Mouse (Mus musculus) gastrocnemius, postnatal 36 days (tissue): ENCODE data around the gene Pfas. TPM values are rescaled to one million over a fixed set of nuclear protein-coding genes. Genes with fewer than 3 reads are reported as not detected.
A peak's percentile ranks its signal among the peaks of the same experiment; 100 is the strongest.

Experiments
- DNase-seq, 2 experiments: peaks; one replicate each; pipeline ENCODE4 v3.0.0; 2022
- intact Hi-C: fragments of 180-260 bp; cut with DNase I; formaldehyde crosslinking; loops from one replicate; pipeline ENCODE4 v1.15.1; 2025
- long read RNA-seq, 2 experiments: library from polyadenylated mRNA; stranded (forward); transcript quantifications; one replicate each; pipeline ENCODE4 v2.0.0; 2021
- total RNA-seq, 2 experiments: library from RNA; stranded (reverse); gene quantifications; 2 replicates each; pipeline ENCODE4 v1.2.3; 2021

The Pfas gene
- 1 to 10 TPM; 5.1 to 6.6 TPM for total RNA-seq
- long read RNA-seq, experiment 1: 0 reads
- long read RNA-seq, experiment 2, partial matches to known transcripts: 0 of 3 reads
- long read RNA-seq, experiment 2, other reads (novel, unspliced or antisense): 3 of 3 reads

DNA sequence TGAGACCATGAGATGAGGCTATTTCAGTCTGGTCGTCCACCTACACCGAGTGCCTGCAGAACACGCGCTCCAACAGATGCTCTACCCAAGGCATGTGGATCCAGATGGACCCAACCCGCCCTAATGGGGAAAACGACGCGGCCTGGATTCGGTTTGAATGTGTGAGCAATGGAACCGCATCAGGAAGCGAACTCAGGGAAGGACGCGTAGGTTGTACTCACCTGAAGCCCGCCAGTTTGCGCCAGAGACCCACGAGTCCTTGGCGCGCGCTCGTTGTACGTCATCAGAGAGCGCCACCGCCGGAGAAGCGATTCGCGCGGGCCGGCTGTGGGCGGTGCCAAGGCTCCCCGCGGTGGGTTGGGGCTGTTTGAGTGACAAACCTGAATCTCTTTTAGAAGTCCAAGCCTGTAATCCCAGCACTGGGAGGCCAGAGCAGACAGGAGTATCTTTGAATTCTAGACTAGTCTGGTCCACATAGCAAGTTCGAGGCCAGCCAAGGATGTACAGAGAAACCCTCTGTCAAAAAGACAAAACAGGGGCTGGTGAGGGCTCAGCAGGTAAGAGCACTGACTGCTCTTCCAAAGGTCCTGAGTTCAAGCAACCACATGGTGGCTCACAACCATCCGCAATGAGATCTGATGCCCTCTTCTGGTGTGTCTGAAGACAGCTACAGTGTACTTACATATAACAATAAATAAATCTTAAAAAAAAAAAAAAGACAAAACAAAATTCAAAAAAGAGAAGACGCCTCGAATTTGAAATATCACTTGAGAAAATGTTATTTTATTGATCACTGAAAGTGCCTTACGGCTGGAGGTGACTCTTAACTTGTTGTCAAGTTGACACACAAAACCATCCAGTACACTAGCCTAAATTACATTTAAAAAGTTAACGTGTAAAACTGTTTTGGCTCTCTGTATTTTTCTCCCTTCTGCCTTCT, at the start of gene Pfas:
Gene Pfas (minus strand): TSS at position 279 of the 940 bp plus-strand sequence.
- DNase-seq: peak; percentile 75 to 76
- intact Hi-C loops: no loop called here

DNA sequence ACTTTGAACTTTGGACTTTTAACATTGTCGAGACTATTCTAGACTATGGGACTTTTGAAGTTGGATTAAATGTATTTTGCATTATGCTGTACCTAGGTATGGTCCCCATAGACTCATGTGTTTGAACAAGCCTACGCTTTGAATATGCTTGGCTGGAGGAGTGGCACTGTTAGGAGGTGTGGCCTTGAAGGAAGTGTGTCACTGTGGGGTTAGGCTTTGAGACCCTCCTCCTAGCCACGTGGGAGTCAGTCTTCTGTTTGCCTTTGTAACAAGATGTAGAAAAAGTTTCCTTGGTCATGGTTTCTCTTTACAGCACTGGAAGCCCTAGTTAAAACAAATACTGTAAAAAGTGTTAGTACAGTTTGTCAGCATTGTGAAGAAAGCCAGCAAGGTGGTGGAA, 45.6 kb upstream of the Pfas start:
- no peak for DNase-seq
- intact Hi-C loops: no loop called here

DNA sequence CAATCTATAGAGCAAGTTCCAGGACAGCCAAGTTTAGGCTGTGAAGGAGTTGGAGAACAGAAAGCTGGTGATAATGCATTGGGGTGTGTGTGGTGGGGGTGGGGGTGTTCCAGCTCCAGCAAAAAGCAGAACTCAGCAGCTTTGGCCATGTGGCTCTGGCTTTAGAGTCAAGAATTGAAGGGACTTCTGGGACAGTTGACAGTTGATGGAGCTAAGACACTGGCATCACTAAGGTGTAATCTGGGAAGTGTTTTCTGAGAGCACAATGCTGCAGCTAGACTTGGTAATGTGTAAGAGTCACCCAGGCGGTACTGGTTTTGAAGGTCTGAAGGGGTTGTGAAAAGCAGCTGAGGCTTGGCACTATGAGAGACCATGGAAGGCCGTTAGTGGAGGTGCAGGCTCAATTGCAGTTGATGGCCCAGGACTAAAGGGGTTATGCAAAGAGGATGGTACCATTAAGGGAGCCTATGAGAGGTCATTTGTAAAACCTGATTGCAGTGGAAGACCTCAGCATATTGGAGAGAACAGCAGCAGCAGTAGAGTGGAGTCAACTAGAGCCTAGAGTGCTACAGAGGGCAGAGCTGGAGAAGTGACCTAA, 44.7 kb upstream of the Pfas start:
- no peak for DNase-seq
- intact Hi-C loops: no loop called here

DNA sequence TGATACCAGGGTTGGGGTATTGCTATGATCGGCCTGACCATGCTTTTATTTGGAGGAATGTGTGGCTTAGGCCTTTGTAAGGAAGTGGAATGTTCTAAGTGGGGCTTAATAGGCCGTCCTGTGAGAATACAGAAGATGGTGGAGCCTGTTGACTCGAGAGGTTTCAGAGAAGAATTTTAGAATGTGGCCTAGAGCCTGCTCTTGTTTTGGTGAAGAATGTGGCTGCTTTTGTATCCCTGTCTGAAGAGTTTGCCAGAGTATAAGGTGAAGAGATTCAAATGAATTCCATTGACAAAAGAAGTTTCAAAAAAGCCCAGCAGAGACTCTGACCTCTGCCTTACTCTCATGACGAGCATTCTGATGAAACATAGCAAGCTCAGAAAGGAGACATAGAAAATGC, 43.5 kb upstream of the Pfas start:
- intact Hi-C loops: no loop called here
- DNase-seq: no peak

DNA sequence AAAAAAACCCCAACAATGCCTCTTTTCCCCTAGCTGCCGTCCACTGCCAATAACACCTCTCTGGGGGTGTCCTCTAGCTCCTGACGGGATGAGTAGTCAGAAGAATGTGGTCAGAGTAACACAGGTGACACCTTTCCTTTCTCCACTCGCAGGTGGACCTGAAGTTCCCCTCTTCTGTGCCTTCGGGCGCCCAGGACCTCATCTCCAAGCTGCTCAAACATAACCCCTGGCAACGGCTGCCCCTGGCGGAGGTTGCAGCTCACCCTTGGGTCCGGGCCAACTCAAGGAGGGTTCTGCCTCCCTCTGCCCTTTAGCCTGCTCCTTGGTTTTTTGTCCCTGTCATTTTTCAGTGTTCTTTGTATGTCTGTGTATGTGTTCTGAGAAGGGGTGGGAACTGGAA, 42.5 kb upstream of the Pfas start:
- intact Hi-C loops: no loop called here
- DNase-seq: no peak

DNA sequence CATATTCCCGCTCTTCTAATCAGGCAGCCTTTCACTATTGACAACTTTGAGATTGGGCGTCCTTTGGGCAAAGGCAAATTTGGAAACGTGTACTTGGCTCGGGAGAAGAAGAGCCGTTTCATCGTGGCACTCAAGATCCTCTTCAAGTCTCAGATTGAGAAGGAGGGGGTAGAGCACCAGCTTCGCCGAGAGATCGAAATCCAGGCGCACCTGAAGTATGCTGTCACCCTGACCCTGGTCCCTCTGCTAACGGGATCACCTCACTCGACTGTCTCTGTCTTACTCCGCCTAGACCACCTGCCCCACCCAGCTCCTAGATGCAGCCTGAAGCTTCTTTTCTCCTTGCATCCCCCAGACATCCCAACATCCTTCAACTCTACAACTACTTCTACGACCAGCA, 39.9 kb upstream of the Pfas start:
- DNase-seq: no peak
- intact Hi-C loops: loop anchor here (10.0 kb wide), 1 partner anchor 187 kb away; the partner anchor contains the start of gene Gucy2e

DNA sequence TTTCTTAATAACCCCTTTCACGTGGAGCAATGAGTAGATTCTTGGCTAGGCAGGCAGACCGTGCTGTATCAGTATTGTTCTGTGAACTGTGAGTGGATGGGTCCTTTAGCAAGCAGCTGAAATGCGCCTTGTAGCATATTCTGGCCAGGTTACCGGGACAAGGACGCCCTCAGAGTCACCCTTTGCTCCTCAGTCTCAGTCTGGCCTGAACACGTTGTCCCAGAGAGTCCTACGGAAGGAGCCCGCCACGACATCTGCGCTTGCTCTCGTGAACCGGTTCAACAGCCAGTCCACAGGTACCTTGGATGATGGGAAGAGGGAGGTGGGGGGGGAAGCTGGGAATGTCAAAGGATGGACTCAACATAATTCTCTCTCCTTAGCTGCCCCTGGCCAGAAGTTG, 39.3 kb upstream of the Pfas start:
- DNase-seq: no peak
- intact Hi-C loops: loop anchor here (10.0 kb wide), 1 partner anchor 187 kb away; the partner anchor contains the start of gene Gucy2e

DNA sequence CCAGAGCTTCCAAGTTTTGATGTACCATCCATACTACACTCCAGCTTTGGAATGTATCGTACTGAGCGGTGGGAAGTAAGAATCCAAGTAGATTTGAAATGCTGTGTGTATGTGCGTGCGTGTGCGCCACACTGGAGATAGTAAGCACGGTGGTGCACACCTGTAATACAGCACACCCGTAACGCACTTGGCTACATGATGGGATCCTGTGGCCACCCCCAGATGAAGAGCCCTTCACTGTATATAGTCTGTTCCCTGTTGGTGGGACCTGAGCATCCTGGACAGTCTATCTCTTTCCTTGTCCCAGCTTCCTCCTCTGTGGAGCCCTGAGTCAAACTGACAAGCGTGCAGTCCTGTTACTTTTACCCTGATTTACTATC, 38.1 kb upstream of the Pfas start:
- no peak for DNase-seq
- intact Hi-C loops: loop anchor here (10.0 kb wide), 1 partner anchor 188 kb away; the partner anchor contains the start of gene Gucy2e

DNA sequence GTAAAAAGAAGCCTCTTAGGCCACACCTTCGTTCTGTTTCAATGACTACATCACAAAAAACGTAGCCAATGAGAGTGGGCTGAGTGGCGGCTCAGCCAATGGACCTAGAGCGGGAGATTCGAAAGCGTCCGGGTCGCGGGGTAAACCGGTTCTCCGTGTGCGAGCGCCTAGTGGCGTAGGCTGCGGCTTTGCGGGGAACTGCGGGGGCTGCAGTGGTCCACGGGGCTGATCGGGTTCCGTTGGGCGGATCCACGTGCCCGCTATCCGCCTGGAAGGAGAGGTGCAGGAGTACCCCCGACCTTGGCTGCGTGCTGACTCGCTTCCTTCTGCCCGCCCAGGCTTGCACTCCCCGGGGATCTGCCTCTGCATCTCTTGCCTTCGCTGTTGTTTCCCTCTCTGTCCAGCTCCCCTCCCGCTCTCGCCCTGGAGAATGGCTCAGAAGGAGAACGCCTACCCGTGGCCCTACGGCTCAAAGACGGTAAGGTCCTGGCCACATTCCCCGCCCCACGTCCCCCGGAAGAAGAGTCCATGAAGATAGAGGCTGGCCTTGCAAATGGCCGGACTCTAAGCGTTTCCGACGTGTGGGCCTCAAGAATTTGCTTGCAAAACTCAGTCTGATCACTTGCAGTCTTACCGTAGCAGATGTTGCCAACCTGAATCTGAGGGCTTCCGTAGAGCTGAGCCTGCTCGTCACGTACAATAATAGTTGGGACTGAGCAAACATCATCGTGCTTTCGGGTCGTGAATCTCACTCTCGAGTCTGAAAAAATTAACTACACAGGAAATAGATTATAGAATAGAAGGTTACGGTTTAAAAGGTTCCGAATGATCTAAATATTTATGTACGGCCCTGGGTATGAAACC, 37.5 kb upstream of the Pfas start, which contains the start of gene Aurkb:
Gene Aurkb (plus strand): TSS at position 117 of the 864 bp plus-strand sequence.
- intact Hi-C loops: loop anchor here (10.0 kb wide), 1 partner anchor 189 kb away; the partner anchor contains the start of gene Gucy2e
- peak; percentile 55 to 80 for DNase-seq

DNA sequence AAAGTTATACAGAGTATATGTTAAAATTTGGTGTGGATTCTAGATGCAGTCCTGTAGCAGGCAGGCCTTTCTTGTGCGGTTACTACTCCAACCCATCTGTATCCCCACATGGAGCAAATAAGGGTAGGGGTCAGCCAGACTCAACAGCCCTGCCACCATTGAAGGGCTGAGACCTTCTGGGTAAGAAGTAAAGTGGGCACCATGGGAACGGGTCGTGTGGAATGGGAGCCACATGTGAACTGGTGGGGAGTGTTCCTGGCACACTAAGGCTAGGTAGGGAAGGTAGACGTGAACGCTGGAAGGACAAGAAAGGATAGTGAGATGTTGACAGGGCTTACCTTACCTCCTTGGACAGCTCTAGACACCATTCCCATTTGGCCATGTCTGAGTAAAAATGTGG, 29.9 kb upstream of the Pfas start:
- intact Hi-C loops: no loop called here
- DNase-seq: no peak

DNA sequence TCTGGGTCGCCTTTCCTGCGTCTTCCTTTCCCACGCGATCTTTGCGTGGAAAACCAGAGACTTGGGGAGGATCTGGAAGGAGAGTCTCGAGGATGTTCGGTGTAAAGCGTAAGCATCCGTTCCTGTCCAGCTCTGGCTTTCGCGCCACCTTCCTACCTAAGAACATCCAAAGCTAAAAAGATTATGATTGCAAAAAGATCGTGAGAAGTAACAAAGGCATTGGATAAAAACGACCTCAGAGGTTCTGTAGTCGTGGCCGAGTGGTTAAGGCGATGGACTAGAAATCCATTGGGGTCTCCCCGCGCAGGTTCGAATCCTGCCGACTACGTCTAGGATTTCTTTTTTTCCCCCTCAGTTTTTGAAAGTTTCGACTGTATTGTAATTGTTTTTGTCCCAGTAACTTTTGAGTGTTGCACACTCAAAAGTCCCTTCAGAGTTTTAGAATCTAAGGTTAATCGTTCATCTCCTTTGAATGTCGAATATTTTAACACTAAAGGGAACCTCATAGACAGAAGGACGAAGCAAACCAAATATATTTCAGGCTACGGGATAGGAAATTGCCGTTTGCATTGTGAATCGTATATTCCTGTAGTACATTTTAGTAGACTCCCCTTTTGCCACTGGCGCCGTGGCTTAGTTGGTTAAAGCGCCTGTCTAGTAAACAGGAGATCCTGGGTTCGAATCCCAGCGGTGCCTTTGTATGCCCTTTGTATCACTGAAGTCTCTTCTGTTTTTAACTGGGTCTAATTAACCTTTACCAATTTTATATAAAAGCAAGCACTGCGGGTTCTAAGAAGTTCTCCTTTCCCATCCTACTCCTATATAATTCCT, 29.2 kb upstream of the Pfas start:
- intact Hi-C loops: loop anchor here (2.0 kb wide), 1 partner anchor 133 kb away; no protein-coding TSS in a partner anchor
- peak; percentile 66 to 72 for DNase-seq

DNA sequence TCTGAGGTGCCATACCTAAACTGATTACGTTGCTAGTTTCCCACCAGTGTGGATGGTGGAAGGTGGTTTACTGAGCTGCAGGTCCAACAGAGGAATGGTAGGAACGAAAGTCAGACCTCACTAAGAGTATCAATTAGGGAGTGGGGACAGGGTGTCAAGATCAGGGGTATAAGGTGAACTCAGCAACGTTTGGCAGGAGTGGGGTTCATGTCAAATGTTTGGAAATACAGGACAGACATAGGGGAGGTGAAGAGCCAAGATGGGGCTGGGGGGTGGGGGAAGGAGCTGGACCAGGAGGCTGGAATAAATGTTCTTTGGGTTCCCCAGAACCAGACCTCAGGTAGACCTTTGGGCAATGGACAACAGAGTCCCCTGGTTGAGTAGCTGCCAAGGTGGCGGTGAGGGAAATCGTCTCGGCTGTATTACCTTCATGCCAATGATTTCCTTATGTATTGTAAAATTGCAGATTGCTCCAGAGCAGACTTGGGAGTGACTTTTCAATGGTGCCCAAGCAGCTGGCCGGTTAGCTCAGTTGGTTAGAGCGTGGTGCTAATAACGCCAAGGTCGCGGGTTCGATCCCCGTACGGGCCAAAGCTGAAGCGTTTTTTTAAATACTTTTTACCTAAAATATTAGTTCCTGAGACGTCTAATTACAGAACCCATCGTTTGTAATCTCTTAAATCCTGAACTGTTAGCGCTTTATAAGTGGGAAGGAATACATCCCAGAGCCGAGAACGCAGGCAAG, 28.4 kb upstream of the Pfas start:
- intact Hi-C loops: loop anchor here (2.0 kb wide), 1 partner anchor 132 kb away; no protein-coding TSS in a partner anchor

DNA sequence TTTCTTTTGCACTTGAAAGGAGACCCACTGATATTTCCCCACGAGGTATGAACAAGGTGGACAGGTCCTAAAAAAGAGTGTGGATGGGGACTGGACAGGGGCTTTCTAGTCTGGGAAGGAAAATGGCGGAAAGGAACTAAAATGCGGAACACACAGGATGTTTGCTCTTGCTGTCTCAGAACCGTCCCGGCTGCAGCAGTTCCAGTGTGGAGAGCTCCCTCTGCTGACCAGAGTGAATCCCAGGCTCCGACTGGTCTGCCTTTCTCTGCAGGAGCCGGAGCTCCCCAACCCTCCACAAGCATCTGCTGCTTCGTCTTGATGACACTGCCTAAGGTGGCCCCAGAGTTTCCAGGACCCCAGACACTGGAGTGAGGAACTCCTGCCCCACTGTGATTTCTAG, 27.6 kb upstream of the Pfas start:
- peak; percentile 70 to 80 for DNase-seq
- intact Hi-C loops: loop anchor here (2.0 kb wide), 1 partner anchor 131 kb away; no protein-coding TSS in a partner anchor

More for the DNA sequence above, 28.4 kb upstream of the Pfas start:
- DNase-seq: peak; percentile 76 to 85

DNA sequence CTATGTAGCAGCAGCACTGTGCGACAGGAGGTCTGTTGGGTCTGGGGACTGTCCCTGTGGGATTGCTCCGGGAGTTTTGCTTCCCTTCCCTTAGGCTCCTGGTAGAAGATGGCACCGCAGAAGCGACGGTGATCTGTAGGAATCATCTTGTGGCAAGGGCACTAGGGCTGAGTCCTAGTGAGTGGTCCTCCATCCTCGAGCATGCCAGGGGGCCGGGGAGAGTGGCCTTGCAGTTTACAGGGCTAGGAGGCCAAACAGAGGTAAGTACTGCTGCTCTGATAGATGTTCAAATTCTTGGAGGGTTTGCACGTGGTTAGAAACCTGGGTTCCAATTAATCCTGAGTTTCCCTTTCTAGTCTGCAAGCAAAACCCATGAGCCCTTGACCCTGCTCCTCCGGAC, 27.2 kb upstream of the Pfas start:
- no peak for DNase-seq
- intact Hi-C loops: no loop called here

DNA sequence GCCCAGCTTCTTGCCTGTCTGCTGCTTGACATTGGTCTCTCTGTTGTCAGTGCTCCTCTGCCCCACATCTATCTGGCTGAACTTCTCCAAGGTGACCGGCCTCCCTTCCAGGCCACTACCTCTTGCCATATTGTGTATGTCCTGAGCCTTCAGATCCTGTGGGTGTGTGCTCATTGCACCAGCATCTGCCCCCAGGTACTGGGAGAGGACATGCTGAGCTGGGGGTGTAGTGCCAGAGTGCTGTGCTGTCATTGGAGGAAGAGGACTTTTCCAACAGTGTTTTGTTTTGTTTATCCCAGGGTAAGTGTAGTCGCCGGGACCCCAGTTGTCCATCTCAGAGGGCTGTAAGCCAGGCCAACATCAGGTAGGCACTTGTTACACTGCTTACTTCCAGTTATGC, 26.3 kb upstream of the Pfas start:
- intact Hi-C loops: loop anchor here (5.0 kb wide), 1 partner anchor 52 kb away; no protein-coding TSS in a partner anchor

DNA sequence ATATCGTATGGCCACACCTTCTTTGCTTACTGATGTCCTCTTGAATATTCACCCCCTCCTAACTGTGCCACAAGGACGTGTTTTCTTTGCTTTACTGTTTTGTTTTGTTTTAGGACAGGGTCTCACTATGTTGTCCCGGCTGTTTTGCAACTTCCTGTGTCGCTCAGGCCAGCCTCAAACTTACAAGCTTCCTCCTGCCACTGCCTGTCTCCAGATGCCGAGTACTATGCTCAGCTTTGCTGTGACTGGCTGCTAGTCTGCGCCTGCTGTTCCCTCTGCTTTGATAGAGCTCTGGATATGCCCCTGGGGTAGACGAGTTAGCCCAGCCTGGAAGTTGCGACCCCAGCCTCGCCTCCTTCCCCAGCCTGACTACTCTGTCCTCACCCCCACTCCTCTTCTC, 25.3 kb upstream of the Pfas start:
- no peak for DNase-seq
- intact Hi-C loops: loop anchor here (2.0 to 5.0 kb wide), 2 partner anchors 17 to 51 kb away; no protein-coding TSS in a partner anchor

More for the DNA sequence above, 26.3 kb upstream of the Pfas start:
- no peak for DNase-seq

DNA sequence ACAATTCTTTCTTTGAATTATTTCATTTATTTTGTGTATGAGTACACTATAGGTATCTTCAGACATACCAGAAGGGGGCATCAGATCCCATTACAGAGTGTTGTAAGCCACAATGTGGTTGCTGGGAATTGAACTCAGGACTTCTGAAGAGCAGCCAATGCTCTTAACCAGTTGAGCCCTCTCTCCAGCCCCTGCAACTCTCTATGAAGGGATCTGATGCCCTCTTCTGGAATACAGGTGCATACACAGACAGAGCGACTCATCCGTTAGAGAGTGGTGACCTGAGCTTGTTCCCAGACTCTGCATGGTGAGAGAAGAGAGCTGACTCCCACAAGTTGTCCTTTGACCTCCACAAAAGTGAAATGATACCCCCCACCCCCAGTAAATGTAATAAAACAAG, 20.5 kb upstream of the Pfas start:
- intact Hi-C loops: no loop called here

DNA sequence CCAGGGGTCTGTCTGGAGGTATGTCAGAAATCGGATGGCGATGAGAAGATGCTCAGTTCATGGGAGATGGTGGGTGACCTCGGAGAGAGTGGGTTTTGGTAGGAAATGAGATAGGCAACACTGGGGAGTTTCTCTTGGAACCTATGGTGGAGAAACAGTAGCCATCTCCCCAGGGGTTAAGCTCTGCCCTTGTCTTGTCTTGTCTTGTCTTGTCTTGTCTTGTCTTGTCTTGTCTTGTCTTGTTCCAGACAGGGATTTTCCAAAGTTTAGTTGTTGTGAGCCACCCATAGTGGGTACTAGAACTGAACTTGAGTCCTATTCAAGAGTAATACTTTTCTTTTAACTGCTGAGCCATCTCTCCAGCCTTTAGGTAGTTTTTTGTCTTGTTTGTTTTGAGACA, 18.3 kb upstream of the Pfas start:
- intact Hi-C loops: no loop called here
- DNase-seq: no peak

More for the DNA sequence above, 20.5 kb upstream of the Pfas start:
- DNase-seq: no peak
